Mouse (Mus musculus) E14TG2a.4 (cell line): ENCODE results near the gene 4930539E08Rik.

Source experiments
- H3K27me3 ChIP-seq: 2 replicates; pipeline ENCODE4 v1.6.1; 2014; ENCODE audit warnings: low read length, control low read depth; ENCODE audit not compliant: insufficient read depth
- H3K36me3 ChIP-seq: 2 replicates; pipeline ENCODE4 v1.6.1; 2014; ENCODE audit warnings: low read length, control low read depth; ENCODE audit not compliant: insufficient read depth
- H3K4me1 ChIP-seq: replicated peaks from 2 replicates; pipeline ENCODE4 v1.6.1; 2014; ENCODE audit warnings: low read depth, low read length, control low read depth
- H3K4me3 ChIP-seq: replicated peaks from 2 replicates; pipeline ENCODE4 v1.5.1; 2014; ENCODE audit warnings: mild to moderate bottlenecking, low read length
- H3K9me3 ChIP-seq: 2 replicates; pipeline ENCODE4 v1.6.1; 2014; ENCODE audit warnings: low read length, control low read depth
- CTCF ChIP-seq: conservative IDR thresholded peaks from 2 replicates; pipeline ENCODE4 v1.5.1; 2014; ENCODE audit warnings: low read length
- NANOG ChIP-seq: IDR thresholded peaks from 2 replicates; pipeline ENCODE4 v1.6.1; 2014; ENCODE audit warnings: borderline replicate concordance, low read length, mixed read lengths
- POU5F1 ChIP-seq: IDR thresholded peaks from 2 replicates; pipeline ENCODE4 v1.6.1; 2014; ENCODE audit warnings: low read length, borderline replicate concordance

Gene 4930539E08Rik

DNA sequence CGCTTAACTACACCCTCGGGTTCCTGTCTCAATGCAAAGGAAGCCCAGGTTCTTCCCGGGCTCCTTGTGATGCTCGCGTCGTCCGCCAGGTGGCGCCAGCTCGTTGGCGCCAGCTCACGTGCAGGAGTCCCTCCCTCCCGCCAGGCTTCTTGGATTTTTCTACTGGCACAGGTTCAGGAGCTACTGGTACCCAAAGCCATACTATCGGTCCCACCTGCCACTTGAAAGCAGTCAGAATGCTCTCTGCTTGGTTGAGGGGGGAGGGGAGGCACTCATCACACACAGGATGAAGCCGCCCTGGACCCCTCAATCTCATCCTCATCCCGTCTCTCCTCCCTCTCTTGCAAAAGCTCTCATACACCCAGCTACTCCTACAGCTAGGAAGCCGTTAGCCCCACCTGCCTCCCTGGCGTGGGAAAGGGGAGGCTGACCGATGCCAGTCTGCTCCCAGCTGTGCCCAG lies 35.2 kb downstream of the 4930539E08Rik start:
- Histone ChIP-seq H3K4me1 (peaks cover 72% of the 10 kb centered on the region), H3K9me3 (no peaks in the 10 kb centered on the region), H3K27me3 (peaks cover 20% of the 10 kb centered on the region), H3K4me3 (peak overlapping the region; percentile 62), H3K36me3 (no peaks in the 10 kb centered on the region)
- no peak for TF ChIP-seq NANOG
- peak; percentile 89 for TF ChIP-seq CTCF

DNA sequence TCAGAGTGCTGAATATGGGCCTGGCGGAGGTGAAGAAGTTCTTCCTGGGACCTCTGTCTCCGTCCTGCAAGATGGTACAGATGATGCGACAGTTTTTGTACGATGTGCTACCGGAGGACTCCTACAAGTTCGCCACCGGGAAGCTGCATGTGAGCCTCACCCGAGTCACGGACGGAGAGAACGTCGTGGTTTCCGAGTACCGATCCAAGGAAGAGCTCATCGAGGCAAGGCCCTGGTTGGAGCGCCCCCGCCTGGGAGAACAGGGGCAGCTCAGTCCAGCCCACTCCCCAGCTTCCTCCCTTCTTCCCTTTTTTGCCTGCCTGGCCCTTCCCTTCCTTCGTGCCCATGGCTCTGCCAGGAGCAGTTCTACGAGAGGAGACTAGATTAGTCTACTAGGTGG lies 38.3 kb downstream of the 4930539E08Rik start:
- H3K36me3 ChIP-seq, result no peaks in the 10 kb centered on the region
- peaks cover 49% of the 10 kb centered on the region for H3K4me1 ChIP-seq
- peak overlapping the region; percentile 68 for H3K4me3 ChIP-seq
- no peaks in the 10 kb centered on the region for H3K9me3 ChIP-seq
- TF ChIP-seq CTCF (peak; percentile 91), POU5F1 (no peak)
- peaks cover 24% of the 10 kb centered on the region for H3K27me3 ChIP-seq

DNA sequence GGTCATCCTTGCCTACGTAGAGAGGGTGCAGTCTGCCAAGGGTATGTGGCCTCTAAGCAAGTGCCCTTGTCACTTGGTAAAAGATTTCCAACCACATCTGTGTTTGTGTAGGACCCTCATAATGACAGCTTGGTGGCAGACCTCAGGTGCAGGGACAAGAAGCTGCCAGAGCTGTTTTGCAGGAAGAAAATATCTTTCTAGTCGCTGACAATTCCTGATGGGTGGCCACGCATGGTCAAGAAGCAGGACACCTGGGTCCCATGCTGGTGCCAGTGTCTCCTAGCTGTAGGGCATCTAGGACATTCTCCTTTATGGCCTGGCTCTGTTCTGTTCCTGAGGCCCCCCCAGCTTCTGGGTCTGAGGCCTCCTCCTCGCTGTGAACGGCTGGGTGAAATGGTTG lies 38.8 kb downstream of the 4930539E08Rik start:
- no peaks in the 10 kb centered on the region for H3K9me3 ChIP-seq
- H3K27me3 ChIP-seq, result peaks cover 24% of the 10 kb centered on the region
- TF ChIP-seq POU5F1, result no peak
- TF ChIP-seq NANOG, result no peak
- TF ChIP-seq CTCF, result no peak
- no peaks in the 10 kb centered on the region for H3K36me3 ChIP-seq
- peaks cover 46% of the 10 kb centered on the region for H3K4me1 ChIP-seq
- peak overlapping the region; percentile 68 for H3K4me3 ChIP-seq

DNA sequence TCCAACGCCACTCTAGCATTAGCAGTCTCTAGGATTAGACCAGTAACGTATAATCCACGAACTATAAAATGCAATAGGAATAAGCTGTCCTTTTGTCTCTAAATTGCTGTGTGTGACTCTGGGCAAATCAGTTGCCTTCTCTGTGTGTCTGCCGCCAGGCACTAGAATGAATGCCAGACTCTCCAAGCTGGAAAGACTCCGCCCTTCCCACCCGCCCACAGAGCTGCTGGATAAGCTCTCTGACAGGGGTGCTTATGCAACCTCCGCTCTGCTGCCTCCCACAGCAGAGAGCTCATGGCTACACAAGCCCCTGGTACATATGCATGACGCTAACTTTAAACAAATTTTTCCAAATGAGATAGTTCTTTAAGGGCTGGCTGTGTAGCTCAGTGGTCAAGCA lies 39.8 kb downstream of the 4930539E08Rik start:
- Histone ChIP-seq H3K9me3 (no peaks in the 10 kb centered on the region), H3K27me3 (peaks cover 18% of the 10 kb centered on the region), H3K4me3 (no peak overlapping the region), H3K4me1 (peaks cover 35% of the 10 kb centered on the region), H3K36me3 (no peaks in the 10 kb centered on the region)
- no peak for TF ChIP-seq POU5F1

DNA sequence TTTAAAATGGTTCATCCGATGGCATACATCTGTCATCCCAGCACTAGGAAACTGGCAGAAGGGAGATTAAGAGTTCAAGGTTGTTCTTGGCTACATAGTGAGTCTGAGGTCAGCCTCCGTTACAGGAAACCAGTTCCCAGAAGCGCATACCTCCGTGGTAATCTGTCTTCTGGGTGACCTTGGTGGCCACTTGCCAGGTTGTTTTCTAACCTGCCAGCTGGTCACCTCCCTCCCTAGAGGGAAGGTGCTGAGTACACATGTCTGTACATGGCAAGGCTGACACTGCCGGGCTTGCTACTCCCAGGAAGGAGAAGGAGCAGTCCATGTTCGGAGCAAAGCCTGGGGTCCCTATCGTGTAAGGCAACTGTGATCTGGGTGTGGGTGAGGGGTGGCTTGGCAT lies 40.3 kb downstream of the 4930539E08Rik start:
- no peaks in the 10 kb centered on the region for H3K9me3 ChIP-seq
- TF ChIP-seq POU5F1 (no peak), NANOG (no peak), CTCF (no peak)
- no peaks in the 10 kb centered on the region for H3K36me3 ChIP-seq
- H3K4me1 ChIP-seq, result peaks cover 31% of the 10 kb centered on the region
- peaks cover 18% of the 10 kb centered on the region for H3K27me3 ChIP-seq
- no peak overlapping the region for H3K4me3 ChIP-seq

DNA sequence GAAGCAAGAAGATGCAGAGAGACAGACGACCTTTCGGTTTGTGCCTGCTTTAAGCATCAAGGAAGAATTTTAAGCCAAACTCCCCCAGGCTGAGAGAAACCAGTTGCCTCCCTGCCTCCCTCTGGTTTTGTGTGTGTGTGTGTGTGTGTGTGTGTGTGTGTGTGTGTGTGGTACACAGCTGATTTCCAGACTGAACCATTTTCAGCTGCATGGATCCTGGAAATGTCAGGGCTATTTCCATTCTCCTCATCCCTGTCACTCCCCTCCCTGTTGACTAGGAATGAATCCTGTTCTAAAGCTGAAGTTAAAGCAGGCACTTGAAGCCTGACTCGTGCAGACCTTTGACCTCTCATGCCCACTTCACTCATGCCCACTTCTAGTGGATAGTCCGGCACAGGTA lies 40.9 kb downstream of the 4930539E08Rik start:
- Histone ChIP-seq H3K4me1 (peaks cover 30% of the 10 kb centered on the region), H3K36me3 (no peaks in the 10 kb centered on the region), H3K4me3 (no peak overlapping the region), H3K27me3 (peaks cover 18% of the 10 kb centered on the region), H3K9me3 (no peaks in the 10 kb centered on the region)
- no peak for TF ChIP-seq POU5F1
- TF ChIP-seq NANOG, result no peak
- no peak for TF ChIP-seq CTCF

DNA sequence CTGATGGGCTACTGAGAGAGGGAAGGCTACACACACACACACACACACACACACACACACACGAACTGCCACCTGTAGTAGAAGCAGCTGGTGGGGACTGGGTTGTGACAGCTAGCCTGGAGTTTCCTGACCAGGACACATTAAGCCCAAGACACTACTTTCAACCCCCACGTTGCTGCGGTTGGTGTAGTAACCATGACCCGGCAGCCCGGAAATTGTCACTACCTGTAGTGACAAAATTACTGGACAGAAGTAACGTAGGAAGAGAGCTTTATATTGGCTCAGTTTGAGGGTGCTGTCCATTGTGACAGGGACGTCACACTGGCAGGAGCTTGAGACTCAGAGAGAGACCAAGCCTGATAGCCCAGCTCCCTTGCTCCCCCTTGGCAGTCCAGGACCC lies 42.8 kb downstream of the 4930539E08Rik start:
- Histone ChIP-seq H3K4me3 (no peak overlapping the region), H3K4me1 (peaks cover 23% of the 10 kb centered on the region), H3K27me3 (peaks cover 12% of the 10 kb centered on the region), H3K9me3 (no peaks in the 10 kb centered on the region), H3K36me3 (no peaks in the 10 kb centered on the region)
- TF ChIP-seq NANOG (no peak), POU5F1 (no peak), CTCF (no peak)

DNA sequence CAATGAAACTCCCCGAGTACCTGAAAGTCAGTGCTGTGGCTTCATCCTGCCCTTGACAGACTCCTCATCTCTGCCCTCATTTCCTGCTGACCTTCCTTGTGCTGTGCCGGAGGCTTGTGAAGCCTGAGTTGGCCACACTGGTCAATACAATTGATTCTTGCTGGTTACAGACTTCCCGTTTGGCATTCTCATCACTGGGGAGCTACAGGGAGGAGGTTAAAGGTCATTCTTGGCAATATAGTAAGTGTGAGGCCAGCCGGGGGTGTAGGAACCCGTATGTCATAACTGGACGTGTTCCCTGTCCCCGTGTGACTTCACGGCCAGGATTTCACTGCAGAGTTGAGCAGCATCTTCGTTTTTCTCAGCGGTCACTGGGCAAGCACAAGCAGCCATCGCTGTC lies 43.3 kb downstream of the 4930539E08Rik start:
- Histone ChIP-seq H3K4me1 (peaks cover 22% of the 10 kb centered on the region), H3K9me3 (no peaks in the 10 kb centered on the region), H3K4me3 (no peak overlapping the region), H3K36me3 (no peaks in the 10 kb centered on the region), H3K27me3 (peaks cover 12% of the 10 kb centered on the region)
- TF ChIP-seq CTCF (no peak), POU5F1 (no peak), NANOG (no peak)

DNA sequence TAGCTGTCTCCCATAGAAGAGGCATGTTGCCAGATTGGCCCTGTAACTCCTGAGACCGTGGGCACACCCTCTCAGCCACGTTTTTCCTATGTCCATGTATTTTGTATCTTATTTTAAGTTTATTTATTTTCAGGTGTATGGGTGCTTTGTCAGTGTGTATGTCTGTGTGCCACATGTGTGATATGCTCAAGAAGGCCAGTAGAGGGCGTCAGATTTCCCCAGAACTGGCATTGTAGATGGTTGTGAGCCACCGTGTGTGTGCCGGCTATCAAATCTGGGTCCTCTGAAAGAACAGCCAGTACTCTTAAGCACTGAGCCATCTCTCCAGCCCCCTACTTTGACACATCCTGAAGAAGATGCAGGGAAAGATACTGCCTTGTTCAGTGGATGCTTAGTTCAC lies 44.7 kb downstream of the 4930539E08Rik start:
- Histone ChIP-seq H3K4me1 (peaks cover 18% of the 10 kb centered on the region), H3K9me3 (no peaks in the 10 kb centered on the region), H3K36me3 (no peaks in the 10 kb centered on the region), H3K27me3 (peaks cover 6% of the 10 kb centered on the region; the same call in 1 of the 2 replicates), H3K4me3 (no peak overlapping the region)
- TF ChIP-seq CTCF, result peak; percentile 55
- no peak for TF ChIP-seq NANOG
- TF ChIP-seq POU5F1, result no peak
